Mouse (Mus musculus) myocyte (in vitro differentiated cells): ENCODE measurements around the gene Mcf2l. TPM values are rescaled to one million over a fixed set of nuclear protein-coding genes. Genes with fewer than 3 reads are reported as not detected.

Experiments used
- H3K27me3 ChIP-seq: one replicate; pipeline ENCODE4 v1.6.1; 2011; ENCODE audit not compliant: control insufficient read depth, insufficient read depth, insufficient read length
- H3K36me3 ChIP-seq: one replicate; pipeline ENCODE4 v1.6.1; 2011; ENCODE audit not compliant: control insufficient read depth, insufficient read depth
- H3K4me2 ChIP-seq: one replicate; pipeline ENCODE4 v1.6.1; 2011; ENCODE audit warnings: low read depth, control low read depth
- H3K4me3 ChIP-seq: one replicate; pipeline ENCODE4 v1.5.1; 2011; ENCODE audit warnings: mild to moderate bottlenecking, control low read depth, moderate library complexity
- H3K79me2 ChIP-seq: one replicate; pipeline ENCODE4 v1.6.1; 2011; ENCODE audit not compliant: control insufficient read depth, insufficient read depth
- H3ac ChIP-seq: one replicate; pipeline ENCODE4 v1.6.1; 2011; ENCODE audit not compliant: control insufficient read depth, insufficient read length
- CEBPB ChIP-seq: IDR thresholded peaks from 2 replicates; pipeline ENCODE4 v1.6.1; 2011; ENCODE audit warnings: mild to moderate bottlenecking, moderate library complexity; ENCODE audit not compliant: poor library complexity, insufficient read depth, severe bottlenecking
- E2F4 ChIP-seq: IDR thresholded peaks from one replicate; pipeline ENCODE4 v1.6.1; 2011; ENCODE audit warnings: mild to moderate bottlenecking, control low read depth, moderate library complexity; ENCODE audit not compliant: insufficient read depth
- MAX ChIP-seq: IDR thresholded peaks from one replicate; pipeline ENCODE4 v1.6.1; 2011; ENCODE audit warnings: low read depth, mild to moderate bottlenecking, control low read depth
- MYOD1 ChIP-seq, 3 experiments: IDR thresholded peaks; one replicate each; pipeline ENCODE4 v1.6.1; 2011; ENCODE audit warnings: control low read depth in 2 of 3, low read depth in 2 of 3, mild to moderate bottlenecking in 2 of 3, moderate library complexity in 1 of 3; ENCODE audit not compliant: insufficient read length in 2 of 3, control insufficient read depth in 1 of 3
- MYOG ChIP-seq, 3 experiments: IDR thresholded peaks; one replicate each; pipeline ENCODE4 v1.6.1; 2011; ENCODE audit warnings: control low read depth in 2 of 3, low read depth in 2 of 3, mild to moderate bottlenecking in 2 of 3; ENCODE audit not compliant: insufficient read length in 2 of 3, control insufficient read depth in 1 of 3, insufficient read depth in 1 of 3
- POLR2A ChIP-seq: IDR thresholded peaks from one replicate; pipeline ENCODE4 v1.6.1; 2011; ENCODE audit warnings: low read depth, mild to moderate bottlenecking, control low read depth, moderate library complexity; ENCODE audit not compliant: insufficient read length
- POLR2AphosphoS2 ChIP-seq: IDR thresholded peaks from one replicate; pipeline ENCODE4 v1.6.1; 2011; ENCODE audit warnings: low read depth, control low read depth; ENCODE audit not compliant: insufficient read length
- REST ChIP-seq: IDR thresholded peaks from one replicate; pipeline ENCODE4 v1.6.1; 2011; ENCODE audit warnings: mild to moderate bottlenecking, control low read depth, moderate library complexity; ENCODE audit not compliant: insufficient read depth, insufficient read length
- SRF ChIP-seq: IDR thresholded peaks from one replicate; pipeline ENCODE4 v1.6.1; 2011; ENCODE audit warnings: low read depth; ENCODE audit not compliant: control insufficient read depth, insufficient read length
- TCF12 ChIP-seq: IDR thresholded peaks from one replicate; pipeline ENCODE4 v1.6.1; 2011; ENCODE audit warnings: mild to moderate bottlenecking, control low read depth; ENCODE audit not compliant: poor library complexity, insufficient read depth, severe bottlenecking
- TCF3 ChIP-seq: IDR thresholded peaks from one replicate; pipeline ENCODE4 v1.6.1; 2011; ENCODE audit warnings: low read depth, control low read depth; ENCODE audit not compliant: insufficient read length
- USF1 ChIP-seq: IDR thresholded peaks from one replicate; pipeline ENCODE4 v1.6.1; 2011; ENCODE audit warnings: low read depth, mild to moderate bottlenecking, control low read depth, moderate library complexity
- polyA plus RNA-seq: library from polyadenylated mRNA; unstranded; fragments of >200 nt; fragmentation: generic; extraction: Trizol; gene quantifications from one replicate; pipeline ENCODE4 v1.2.1, GENCODE M21; 2012; ENCODE audit warnings: missing spikeins

The Mcf2l gene
- polyA plus RNA-seq, 1 experiment, result 1.2 TPM

DNA sequence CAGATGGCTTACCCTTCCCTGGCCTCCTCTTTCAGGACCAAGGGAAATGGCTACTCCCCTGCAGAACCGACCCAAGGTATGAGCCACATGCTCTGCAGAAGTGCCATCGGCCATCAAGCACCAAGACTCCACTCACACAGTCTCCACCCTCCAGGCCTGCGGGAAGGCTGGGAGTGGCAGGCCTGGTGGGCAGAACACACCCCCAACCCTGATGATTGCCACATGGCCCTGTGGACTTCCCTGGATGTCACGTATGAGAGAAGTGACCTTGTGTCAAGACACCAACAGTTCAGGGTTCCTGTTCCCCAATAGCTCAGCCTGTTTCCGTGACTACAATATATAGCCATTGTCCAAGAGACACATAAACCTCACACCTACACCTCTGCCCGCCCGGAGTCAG lies 163.4 kb downstream of the Mcf2l start, which contains the start of gene F10:
TSS of gene F10 (plus strand) at position 294 of the 400 bp plus-strand sequence.
- H3ac ChIP-seq, result no peak within 1 kb of the TSS
- no peak within 1 kb of the TSS for H3K4me3 ChIP-seq
- H3K79me2 ChIP-seq, result no peaks in the 10 kb centered on the region
- H3K4me2 ChIP-seq, result no peak within 1 kb of the TSS
- TF ChIP-seq MYOG (IDR thresholded peaks at IDR 0.05; ENCODE audit: control insufficient read depth in 1 of 3, insufficient read depth in 1 of 3, insufficient read length in 2 of 3, low read depth in 2 of 3) (no peak), USF1 (no peak), TCF3 (no peak), POLR2A (no peak), MYOD1 (IDR thresholded peaks at IDR 0.05; ENCODE audit: control insufficient read depth in 1 of 3, insufficient read length in 2 of 3, low read depth in 2 of 3) (no peak), SRF (no peak), MAX (no peak), TCF12 (no peak), E2F4 (no peak), POLR2AphosphoS2 (no peak), REST (no peak)
- H3K27me3 ChIP-seq, result peaks cover 72% of the 10 kb centered on the region
- H3K36me3 ChIP-seq, result no peaks in the 10 kb centered on the region

DNA sequence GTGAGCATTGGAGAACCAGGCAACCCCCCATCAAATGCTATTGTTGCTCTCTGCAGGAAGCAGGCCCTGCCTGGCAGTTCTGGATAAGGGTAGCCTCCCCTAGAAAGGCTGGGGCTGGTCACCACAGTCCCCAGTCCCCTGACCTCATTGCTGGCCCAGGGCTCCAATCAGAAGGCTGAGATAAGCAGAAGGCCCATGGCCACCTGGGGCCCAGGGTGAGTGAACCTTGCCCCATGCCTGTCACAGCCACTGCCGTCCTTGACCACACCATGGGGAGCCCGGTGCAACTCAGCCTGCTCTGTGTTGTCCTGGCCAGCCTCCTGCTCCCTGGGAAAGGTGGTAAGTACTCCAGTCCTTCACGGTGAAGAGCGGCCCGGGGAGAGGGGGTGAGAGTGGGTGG lies 164.0 kb downstream of the Mcf2l start:
- peaks cover 66% of the 10 kb centered on the region for H3K27me3 ChIP-seq
- H3K36me3 ChIP-seq, result no peaks in the 10 kb centered on the region
- H3ac ChIP-seq, result no peak overlapping the region
- no peak overlapping the region for H3K4me2 ChIP-seq
- no peaks in the 10 kb centered on the region for H3K79me2 ChIP-seq
- H3K4me3 ChIP-seq, result no peak overlapping the region
- no peak for TF ChIP-seq REST

DNA sequence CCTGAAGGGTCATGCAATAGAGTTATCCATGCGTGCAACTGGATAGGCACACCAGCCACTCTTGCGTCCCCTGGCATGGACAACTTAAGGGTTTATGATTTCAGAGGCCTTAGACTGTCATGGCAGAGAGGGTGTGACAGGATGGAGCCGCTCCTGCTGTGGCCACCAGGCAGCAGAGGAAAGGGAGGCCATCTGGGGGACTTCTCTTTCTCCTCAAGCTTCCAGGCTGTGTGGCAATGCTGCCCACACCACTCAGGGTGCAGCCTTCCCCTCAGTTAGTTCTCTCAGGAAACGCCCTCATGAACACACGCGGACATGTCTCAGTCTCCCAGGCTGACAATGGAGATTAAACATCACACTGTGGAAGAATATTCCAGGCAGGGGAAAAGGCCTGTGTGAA lies 165.4 kb downstream of the Mcf2l start:
- TF ChIP-seq MYOD1 (IDR thresholded peaks at IDR 0.05; ENCODE audit: control insufficient read depth in 1 of 3, insufficient read length in 2 of 3, low read depth in 2 of 3) (no peak), USF1 (no peak), TCF12 (no peak), SRF (no peak), MYOG (IDR thresholded peaks at IDR 0.05; ENCODE audit: control insufficient read depth in 1 of 3, insufficient read depth in 1 of 3, insufficient read length in 2 of 3, low read depth in 2 of 3) (no peak), REST (no peak), TCF3 (no peak), POLR2AphosphoS2 (no peak), CEBPB (no peak)
- no peaks in the 10 kb centered on the region for H3K36me3 ChIP-seq
- H3K4me2 ChIP-seq, result no peak overlapping the region
- H3K4me3 ChIP-seq, result no peak overlapping the region
- H3K79me2 ChIP-seq, result no peaks in the 10 kb centered on the region
- no peak overlapping the region for H3ac ChIP-seq
- H3K27me3 ChIP-seq, result peaks cover 66% of the 10 kb centered on the region

GRCm38 (mm10) chr8:13041459-13041858 lies 167.9 kb downstream of the Mcf2l start:
- TF ChIP-seq MAX (no peak), MYOG (IDR thresholded peaks at IDR 0.05; ENCODE audit: control insufficient read depth in 1 of 3, insufficient read depth in 1 of 3, insufficient read length in 2 of 3, low read depth in 2 of 3) (no peak), POLR2AphosphoS2 (no peak), USF1 (no peak), REST (no peak), TCF12 (no peak), E2F4 (no peak), CEBPB (no peak), MYOD1 (IDR thresholded peaks at IDR 0.05; ENCODE audit: control insufficient read depth in 1 of 3, insufficient read length in 2 of 3, low read depth in 2 of 3) (no peak), POLR2A (no peak), TCF3 (no peak), SRF (no peak)

GRCm38 (mm10) chr8:13047652-13048051 lies 174.0 kb downstream of the Mcf2l start:
- no peaks in the 10 kb centered on the region for H3K36me3 ChIP-seq
- no peaks in the 10 kb centered on the region for H3K79me2 ChIP-seq
- no peak overlapping the region for H3K4me3 ChIP-seq
- peaks cover 43% of the 10 kb centered on the region for H3K27me3 ChIP-seq
- H3K4me2 ChIP-seq, result no peak overlapping the region
- H3ac ChIP-seq, result no peak overlapping the region
- TF ChIP-seq MYOD1 (IDR thresholded peaks at IDR 0.05; ENCODE audit: control insufficient read depth in 1 of 3, insufficient read length in 2 of 3, low read depth in 2 of 3), result no peak
- no peak for TF ChIP-seq POLR2AphosphoS2
- TF ChIP-seq POLR2A, result no peak
- TF ChIP-seq TCF12, result no peak
- TF ChIP-seq SRF, result no peak
- TF ChIP-seq USF1, result no peak
- no peak for TF ChIP-seq REST
- no peak for TF ChIP-seq CEBPB
- TF ChIP-seq MYOG (IDR thresholded peaks at IDR 0.05; ENCODE audit: control insufficient read depth in 1 of 3, insufficient read depth in 1 of 3, insufficient read length in 2 of 3, low read depth in 2 of 3), result no peak
- TF ChIP-seq TCF3, result no peak
- no peak for TF ChIP-seq MAX
- TF ChIP-seq E2F4, result no peak

More at GRCm38 (mm10) chr8:13041459-13041858, 167.9 kb downstream of the Mcf2l start:
- Histone ChIP-seq H3K79me2 (no peaks in the 10 kb centered on the region), H3K4me2 (no peak overlapping the region), H3K27me3 (peaks cover 56% of the 10 kb centered on the region), H3K4me3 (no peak overlapping the region), H3K36me3 (no peaks in the 10 kb centered on the region), H3ac (no peak overlapping the region)
